ENCODE assay signal across 8 mouse cellular contexts in the genomic region with DNA sequence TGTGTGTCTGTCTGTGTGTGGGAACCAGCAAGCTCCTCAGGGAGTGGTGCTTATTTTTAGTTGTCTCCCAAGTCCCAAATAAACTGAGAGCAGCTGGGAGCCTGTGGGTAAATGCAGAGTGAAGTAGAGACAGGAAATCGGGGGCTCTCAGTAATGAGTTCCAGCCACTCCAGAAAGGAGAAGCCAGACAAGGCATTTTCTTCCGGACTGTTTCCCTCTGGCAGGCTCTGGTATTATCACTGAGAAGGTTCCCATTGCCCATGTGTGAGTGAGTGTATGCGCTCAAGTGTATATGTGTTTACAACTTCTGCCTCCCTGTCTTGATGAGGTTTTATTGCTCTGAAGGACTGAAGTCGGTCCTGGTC. TPM values are rescaled to one million over a fixed set of nuclear protein-coding genes. Genes with fewer than 3 reads are reported as not detected.
DNase-seq lines count a peak whose midpoint lies in the region; ATAC-seq lines count a peak whose summit lies in the region.

No protein-coding gene starts in this region.

- no peak for DNase-seq in lung, postnatal 4 days
- DNase-seq in frontal cortex, postnatal 14 days (ENCODE audit: low spot score in 2 of 2) = peak; percentile 24 to 33
- DNase-seq in ovary, postnatal 36 days (ENCODE audit: low spot score) = no peak
- DNase-seq in natural killer cell, adult 2 months (ENCODE audit: low spot score in 2 of 2) = no peak
- DNase-seq in urinary bladder, postnatal 4 days (ENCODE audit: low spot score in 2 of 2) = no peak

- peak overlapping the region; percentile 95 for H3K27ac ChIP-seq in lung, embryonic 16.5 days (ENCODE audit: low read length)
- H3K27ac ChIP-seq in intestine, embryonic 16.5 days (ENCODE audit: low read length) = peak overlapping the region; percentile 98
- peak overlapping the region; percentile 36; the same call in 1 of the 2 replicates for H3K27ac ChIP-seq in midbrain, embryonic 15.5 days

- H3K4me1 ChIP-seq in lung, embryonic 16.5 days (replicated peaks; ENCODE audit: control insufficient read depth, insufficient read depth, low read length) = peaks cover 35% of the 10 kb centered on the region
- H3K4me1 ChIP-seq in intestine, embryonic 16.5 days (ENCODE audit: control insufficient read depth, insufficient read depth, low read length) = peaks cover 37% of the 10 kb centered on the region
- peaks cover 29% of the 10 kb centered on the region for H3K4me1 ChIP-seq in midbrain, embryonic 15.5 days

- peak overlapping the region; percentile 71 for H3K9ac ChIP-seq in lung, embryonic 16.5 days (ENCODE audit: low read length)
- peak overlapping the region; percentile 72 for H3K9ac ChIP-seq in intestine, embryonic 16.5 days (ENCODE audit: low read depth, low read length)
- no peak overlapping the region for H3K9ac ChIP-seq in midbrain, embryonic 15.5 days

- 6% methylated on average over 4 of the region's 4 CpGs for WGBS in lung, embryonic 16.5 days
- 9% methylated on average over 4 of the region's 4 CpGs for WGBS in intestine, embryonic 16.5 days
- WGBS in midbrain, embryonic 15.5 days = 40% methylated on average over 4 of the region's 4 CpGs

- H3K4me2 ChIP-seq in lung, embryonic 16.5 days (ENCODE audit: low read depth, low read length) = peak overlapping the region; percentile 59
- H3K4me2 ChIP-seq in intestine, embryonic 16.5 days (ENCODE audit: low read depth, low read length) = peak overlapping the region; percentile 67
- H3K4me2 ChIP-seq in midbrain, embryonic 15.5 days = 0 out of 2 replicates have a peak overlapping the region, but pooled peaks have one; percentile 21

- H3K4me3 ChIP-seq in lung, embryonic 16.5 days (ENCODE audit: low read length) = peak overlapping the region; percentile 50
- H3K4me3 ChIP-seq in intestine, embryonic 16.5 days (ENCODE audit: low read length) = peak overlapping the region; percentile 52
- H3K4me3 ChIP-seq in midbrain, embryonic 15.5 days = no peak overlapping the region

- no peaks in the 10 kb centered on the region for H3K36me3 ChIP-seq in lung, embryonic 16.5 days (ENCODE audit: control insufficient read depth, insufficient read depth, low read length)
- H3K36me3 ChIP-seq in intestine, embryonic 16.5 days (ENCODE audit: control insufficient read depth, insufficient read depth, low read length) = no peaks in the 10 kb centered on the region
- no peaks in the 10 kb centered on the region for H3K36me3 ChIP-seq in midbrain, embryonic 15.5 days (replicated peaks)

- ATAC-seq in lung, embryonic 16.5 days (ENCODE audit: low read depth) = peak; percentile 18; the same call in 1 of the 2 replicates
- ATAC-seq in intestine, embryonic 16.5 days = peak; percentile 6; the same call in 1 of the 2 replicates
- ATAC-seq in midbrain, embryonic 15.5 days (replicated peaks) = peak; percentile 10; the same call in 1 of the 2 replicates

- no peaks in the 10 kb centered on the region for H3K27me3 ChIP-seq in lung, embryonic 16.5 days (ENCODE audit: control insufficient read depth, insufficient read depth, low read depth, low read length)
- no peaks in the 10 kb centered on the region for H3K27me3 ChIP-seq in intestine, embryonic 16.5 days (replicated peaks; ENCODE audit: control insufficient read depth, insufficient read depth, low read length)
- no peaks in the 10 kb centered on the region for H3K27me3 ChIP-seq in midbrain, embryonic 15.5 days (replicated peaks)

- H3K9me3 ChIP-seq in lung, embryonic 16.5 days (ENCODE audit: control insufficient read depth, low read length) = no peaks in the 10 kb centered on the region
- no peaks in the 10 kb centered on the region for H3K9me3 ChIP-seq in intestine, embryonic 16.5 days (ENCODE audit: control insufficient read depth, low read length)
- no peaks in the 10 kb centered on the region for H3K9me3 ChIP-seq in midbrain, embryonic 15.5 days

RNA-seq across cellular contexts. Expression of a gene that starts 40.2 kb away (rescaled TPM):
- polyA plus RNA-seq in lung, embryonic 16.5 days (2015; fragmentation: Nextera tagmentation; extraction: Ambion mirVana) = not detected in 2 replicates
- polyA plus RNA-seq in intestine, embryonic 16.5 days (2015; fragmentation: Nextera tagmentation; extraction: Ambion mirVana) = not detected in 2 replicates
- polyA plus RNA-seq in midbrain, embryonic 15.5 days (2015; fragmentation: Nextera tagmentation; extraction: Ambion mirVana) = not detected in 2 replicates

Comparison
In these comparisons a context has a peak if more than half of its experiments do, and no peak if none do; other contexts are left out.
1. H3K27ac ChIP-seq: peak in every context shown above with its lines; median percentile 98 in intestine, embryonic 16.5 days; 95 in lung, embryonic 16.5 days; 36 in midbrain, embryonic 15.5 days.
2. DNase-seq: peak in frontal cortex, postnatal 14 days (2 of 2); none in lung, postnatal 4 days (0 of 2), ovary, postnatal 36 days (single experiment), natural killer cell, adult 2 months (0 of 2) and urinary bladder, postnatal 4 days (0 of 2).
3. Peak in every context shown above with its lines, with median percentiles within 50 percentile points of each other: ATAC-seq and H3K4me2 ChIP-seq.